Mouse (Mus musculus) kidney, postnatal 36 days (tissue): ENCODE measurements around the gene Olfr1014.
A peak's percentile ranks its signal among the peaks of the same experiment; 100 is the strongest.

Experiments
- DNase-seq, 2 experiments: peaks; one replicate each; pipeline ENCODE4 v3.0.0; 2021 to 2022; ENCODE audit warnings: mixed read lengths in 2 of 2

Gene Olfr1014

GRCm38 (mm10) chr2:85772413-85772812 is at the start of gene Olfr1014:
Gene Olfr1014 (plus strand): TSS chr2:85772713.
- no peak for DNase-seq

- DNase-seq = peak; percentile 3 to 31
Measured at GRCm38 (mm10) chr2:85725793-85726192, 46.7 kb upstream of the Olfr1014 start.

- no peak for DNase-seq
Measured at GRCm38 (mm10) chr2:85753822-85754221, 18.7 kb upstream of the Olfr1014 start.

- no peak for DNase-seq
Measured at GRCm38 (mm10) chr2:85762666-85763065, 9.8 kb upstream of the Olfr1014 start, which contains the start of gene Olfr1012. Gene Olfr1012 (minus strand): TSS chr2:85762766.

- no peak for DNase-seq
Measured at GRCm38 (mm10) chr2:85766798-85767197, 5.7 kb upstream of the Olfr1014 start, which contains the start of gene Olfr1013. Gene Olfr1013 (plus strand): TSS chr2:85767098.

GRCm38 (mm10) chr2:85781717-85782116 is 9.2 kb downstream of the Olfr1014 start, which contains the start of gene Olfr1015:
Gene Olfr1015 (plus strand): TSS chr2:85782017.
- no peak for DNase-seq

GRCm38 (mm10) chr2:85792331-85792730 is 19.8 kb downstream of the Olfr1014 start:
- DNase-seq = no peak

- DNase-seq = no peak
Measured at GRCm38 (mm10) chr2:85802444-85802843, 29.9 kb downstream of the Olfr1014 start, which contains the start of gene Olfr1016. Gene Olfr1016 (minus strand): TSS chr2:85802544.

- DNase-seq = no peak
Measured at GRCm38 (mm10) chr2:85804501-85804900, 32.0 kb downstream of the Olfr1014 start.

- DNase-seq = no peak
Measured at GRCm38 (mm10) chr2:85818179-85818578, 45.7 kb downstream of the Olfr1014 start, which contains the start of gene Olfr1018. Gene Olfr1018 (plus strand): TSS chr2:85818479.
